Mouse (Mus musculus) ES-E14 (cell line): ENCODE data around the gene Msl1. TPM values are rescaled to one million over a fixed set of nuclear protein-coding genes. Genes with fewer than 3 reads are reported as not detected.
A peak's percentile ranks its signal among the peaks of the same experiment; 100 is the strongest.

ENCODE experiments used
- DNase-seq: peaks from one replicate; pipeline ENCODE4 v3.0.0-alpha.2; 2013; ENCODE audit warnings: low read depth, low spot score
- H3K27ac ChIP-seq: 2 replicates; pipeline ENCODE4 v1.5.1; 2012; ENCODE audit warnings: low read depth, mild to moderate bottlenecking, low read length, moderate library complexity, mixed read lengths; ENCODE audit not compliant: poor library complexity, insufficient read depth, severe bottlenecking
- H3K36me3 ChIP-seq: 2 replicates; pipeline ENCODE4 v1.6.1; 2012; ENCODE audit warnings: mild to moderate bottlenecking, low read length, moderate library complexity, mixed read lengths; ENCODE audit not compliant: control insufficient read depth, poor library complexity, insufficient read depth, severe bottlenecking
- H3K4me1 ChIP-seq, 2 experiments: fragments of 150-350 bp in 1 of 2; sonication (generic) in 1 of 2; 2 replicates each; pipeline ENCODE4 v1.6.1; 2012; ENCODE audit warnings: low read length in 2 of 2, mild to moderate bottlenecking in 1 of 2, mixed read lengths in 1 of 2; ENCODE audit not compliant: control insufficient read depth in 2 of 2, insufficient read depth in 2 of 2, poor library complexity in 1 of 2
- H3K4me3 ChIP-seq, 2 experiments: fragments of 150-350 bp in 1 of 2; sonication (generic) in 1 of 2; 2 replicates each; pipeline ENCODE4 v1.5.1; 2012; ENCODE audit warnings: low read length in 2 of 2, low read depth in 1 of 2, mild to moderate bottlenecking in 1 of 2, mixed read lengths in 1 of 2; ENCODE audit not compliant: insufficient read depth in 1 of 2, poor library complexity in 1 of 2, severe bottlenecking in 1 of 2
- H3K9ac ChIP-seq: 2 replicates; pipeline ENCODE4 v1.6.1; 2012; ENCODE audit warnings: low read depth, mild to moderate bottlenecking, low read length, mixed read lengths; ENCODE audit not compliant: poor library complexity, insufficient read depth, severe bottlenecking
- H3K9me3 ChIP-seq: fragments of 150-350 bp; sonication (generic); 2 replicates; pipeline ENCODE4 v1.6.1; 2012; ENCODE audit warnings: low read depth, mild to moderate bottlenecking, low read length; ENCODE audit not compliant: control insufficient read depth, insufficient read depth
- CHD2 ChIP-seq: IDR thresholded peaks from 2 replicates; pipeline ENCODE4 v1.6.1; 2014; ENCODE audit warnings: mild to moderate bottlenecking, low read depth, low read length, inconsistent platforms
- HCFC1 ChIP-seq: IDR thresholded peaks from 2 replicates; pipeline ENCODE4 v1.6.1; 2012; ENCODE audit warnings: low read length, inconsistent platforms, borderline replicate concordance; ENCODE audit not compliant: insufficient read depth
- MAFK ChIP-seq: IDR thresholded peaks from 2 replicates; pipeline ENCODE4 v1.6.1; 2014; ENCODE audit warnings: mild to moderate bottlenecking, low read depth, low read length, inconsistent platforms; ENCODE audit not compliant: insufficient read depth
- ZC3H11A ChIP-seq: IDR thresholded peaks from 2 replicates; pipeline ENCODE4 v1.6.1; 2012; ENCODE audit warnings: low read depth, mild to moderate bottlenecking, inconsistent platforms, low read length, borderline replicate concordance
- ZNF384 ChIP-seq: IDR thresholded peaks from 2 replicates; pipeline ENCODE4 v1.6.1; 2012; ENCODE audit warnings: low read depth, low read length, inconsistent platforms
- in situ Hi-C, 2 experiments: fragments of 600-800 bp; cut with MboI; formaldehyde crosslinking; loops; one replicate each; pipeline ENCODE4 v1.15.1; 2025; ENCODE audit warnings: low sequenced_read_pairs in 2 of 2, inconsistent platforms in 1 of 2; ENCODE audit not compliant: unreplicated experiment in 2 of 2
- total RNA-seq: library from RNA; depleted of rRNA; stranded (reverse); fragments of 300-350 nt; gene quantifications from 2 replicates; pipeline ENCODE4 v1.2.3, GENCODE M21; 2012

Gene Msl1
- total RNA-seq, 1 experiment, result 27.1 TPM

DNA sequence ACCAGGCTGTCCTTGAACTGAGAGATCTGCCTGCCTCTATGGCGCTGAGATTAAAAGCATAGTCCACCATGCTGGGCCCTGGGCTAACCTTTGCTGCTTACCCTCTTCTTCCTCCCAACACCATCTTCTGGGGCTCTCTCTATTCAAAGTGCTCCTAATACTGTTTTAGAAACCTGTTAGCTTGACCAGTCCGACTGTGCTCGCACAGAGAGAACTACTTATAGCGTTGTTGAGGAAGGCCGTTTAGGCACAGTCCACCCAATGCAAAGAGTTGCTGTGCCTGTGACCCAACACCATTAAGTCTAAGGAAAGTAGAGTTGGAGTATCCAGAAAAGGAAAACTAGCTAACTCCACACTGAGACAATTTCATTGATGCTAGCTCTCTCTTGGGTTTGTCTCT, 7.2 kb upstream of the Msl1 start:
- no peaks in the 10 kb centered on the region for H3K36me3 ChIP-seq
- no peak for DNase-seq
- H3K27ac ChIP-seq, result no peak overlapping the region
- no peak overlapping the region for H3K9ac ChIP-seq
- no peaks in the 10 kb centered on the region for H3K9me3 ChIP-seq
- TF ChIP-seq ZC3H11A (no peak), ZNF384 (no peak), HCFC1 (no peak), MAFK (no peak), CHD2 (no peak)
- H3K4me3 ChIP-seq, result no peak overlapping the region
- peaks cover 10 to 18% of the 10 kb centered on the region in 2 experiments; a peak in 3 of 4 replicates for H3K4me1 ChIP-seq
- in situ Hi-C loops, result loop anchor here in 1 of 2 experiments (10.0 kb wide), 1 partner anchor 53 kb away; no protein-coding TSS in a partner anchor

DNA sequence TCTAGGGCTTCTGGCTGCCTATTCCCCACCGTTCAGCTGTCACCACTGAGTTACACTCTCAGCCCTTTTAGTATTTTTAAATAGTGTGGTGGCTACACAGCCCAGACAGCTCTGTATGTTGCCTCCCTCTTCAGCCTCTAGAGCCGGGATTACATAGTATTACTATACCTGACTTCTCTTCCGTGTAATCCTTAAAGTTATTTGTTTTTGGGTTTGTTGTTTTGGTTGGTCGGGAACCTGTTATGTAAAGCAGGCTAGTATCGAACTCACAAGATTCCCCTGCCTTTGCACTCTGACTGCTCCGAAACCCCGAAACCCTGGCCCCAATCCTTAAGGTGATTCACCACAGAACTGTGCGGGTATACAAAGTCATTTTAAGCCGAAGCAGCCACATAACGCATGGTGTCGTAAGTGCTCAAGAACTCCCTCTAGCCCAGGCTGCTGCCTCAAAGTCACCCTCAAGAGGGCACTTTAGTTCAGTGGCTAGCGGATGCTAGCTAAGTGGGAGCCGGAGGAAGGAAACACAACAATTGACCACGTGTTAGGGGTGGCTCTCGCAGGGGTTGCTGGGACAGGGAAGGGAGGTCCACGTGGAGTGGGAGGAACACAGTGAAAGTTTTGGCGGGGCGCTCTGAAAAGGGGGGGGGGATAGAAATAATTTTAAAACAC, 6.6 kb upstream of the Msl1 start:
- Histone ChIP-seq H3K27ac (no peak overlapping the region; the same call in 1 of the 2 replicates), H3K36me3 (no peaks in the 10 kb centered on the region), H3K4me3 (peak overlapping the region; percentile 62 to 75), H3K9me3 (no peaks in the 10 kb centered on the region), H3K9ac (peak overlapping the region; percentile 88), H3K4me1 (peaks cover 7 to 16% of the 10 kb centered on the region in 2 experiments; a peak in 3 of 4 replicates)
- no peak for DNase-seq
- in situ Hi-C loops, result loop anchor here in 1 of 2 experiments (10.0 kb wide), 1 partner anchor 54 kb away; no protein-coding TSS in a partner anchor
- TF ChIP-seq CHD2 (no peak), ZNF384 (no peak), MAFK (no peak), HCFC1 (peak; percentile 72; the same call in 1 of the 2 replicates), ZC3H11A (0 out of 2 replicates have a peak, but pooled peaks have one; percentile 4)

DNA sequence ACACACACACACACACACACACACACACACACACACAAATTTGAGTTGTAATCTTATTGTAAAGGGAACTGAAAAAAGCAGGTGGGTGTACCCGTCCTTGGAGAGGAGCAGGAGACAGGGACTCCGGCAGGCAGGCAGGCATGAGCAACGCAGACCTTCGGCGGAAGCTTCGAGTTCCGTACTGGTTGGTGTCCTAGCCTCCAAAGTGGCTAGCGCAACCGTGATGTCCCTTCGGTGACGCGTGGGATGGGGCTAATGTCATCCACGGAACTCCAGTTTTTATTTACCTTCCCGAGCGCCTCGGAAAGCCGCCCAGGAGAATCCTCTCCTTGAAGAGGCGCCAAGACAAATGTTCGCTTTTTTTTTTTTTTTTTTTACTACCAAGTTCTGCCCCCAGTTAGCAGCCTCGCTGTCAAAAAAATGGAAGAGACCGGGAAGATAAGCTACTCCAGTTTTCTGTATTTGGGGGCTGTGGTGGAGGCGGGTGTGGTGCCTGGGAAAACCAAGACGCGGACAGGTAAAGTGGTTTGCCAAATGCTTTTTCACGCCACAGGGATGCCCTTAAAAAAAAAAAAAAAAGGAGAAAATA, 6.0 kb upstream of the Msl1 start:
- in situ Hi-C loops, result loop anchor here in 1 of 2 experiments (10.0 kb wide), 1 partner anchor 55 kb away; no protein-coding TSS in a partner anchor
- Histone ChIP-seq H3K27ac (peak overlapping the region; percentile 7; the same call in 1 of the 2 replicates), H3K4me3 (peak overlapping the region; percentile 62 to 75), H3K9me3 (no peaks in the 10 kb centered on the region), H3K9ac (peak overlapping the region; percentile 88), H3K4me1 (peaks cover 5 to 11% of the 10 kb centered on the region in 2 experiments), H3K36me3 (no peaks in the 10 kb centered on the region)
- no peak for DNase-seq
- no peak for TF ChIP-seq MAFK
- no peak for TF ChIP-seq CHD2
- no peak for TF ChIP-seq ZNF384
- no peak for TF ChIP-seq HCFC1
- TF ChIP-seq ZC3H11A, result no peak

DNA sequence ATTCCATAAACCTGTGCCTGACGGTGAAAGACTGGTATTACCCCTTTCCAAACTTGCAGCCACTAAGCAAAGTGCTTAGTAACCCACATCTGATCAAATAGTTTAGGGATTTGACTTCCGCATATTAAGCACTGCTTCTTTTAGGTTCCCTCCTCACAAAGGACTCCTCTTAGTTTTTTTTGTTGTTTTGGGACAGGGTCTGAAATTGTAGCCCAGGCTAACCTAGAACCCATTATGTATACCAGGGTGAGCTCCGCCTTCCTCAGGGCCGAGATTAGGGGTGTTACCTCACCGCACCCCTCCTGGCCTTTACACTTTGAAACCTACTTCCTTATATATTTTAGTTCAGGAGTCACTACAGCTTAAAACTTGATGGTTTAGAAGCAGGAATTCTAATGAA, 5.5 kb upstream of the Msl1 start:
- Histone ChIP-seq H3K4me1 (peaks cover 5 to 11% of the 10 kb centered on the region in 2 experiments), H3K9me3 (no peaks in the 10 kb centered on the region), H3K36me3 (no peaks in the 10 kb centered on the region), H3K9ac (peak overlapping the region; percentile 88; the same call in 1 of the 2 replicates), H3K27ac (no peak overlapping the region), H3K4me3 (peak overlapping the region; percentile 62 to 75; a peak in 3 of 4 replicates)
- DNase-seq, result no peak
- in situ Hi-C loops, result loop anchor here in 1 of 2 experiments (10.0 kb wide), 1 partner anchor 55 kb away; no protein-coding TSS in a partner anchor
- TF ChIP-seq CHD2 (no peak), MAFK (no peak), ZNF384 (no peak)
